Mouse (Mus musculus) brain, embryonic 14.5 days (tissue): ENCODE data around the gene Eif1ad.

Experiments used
- CTCF ChIP-seq: fragments of 200-500 bp; IDR thresholded peaks from 2 replicates; pipeline ENCODE4 v1.5.1; 2012; ENCODE audit warnings: inconsistent platforms, mild to moderate bottlenecking, moderate library complexity, borderline replicate concordance; ENCODE audit not compliant: insufficient read depth, insufficient read length; ENCODE audit errors: extremely low read depth
- POLR2A ChIP-seq: fragments of 200-500 bp; IDR thresholded peaks from 2 replicates; pipeline ENCODE4 v1.6.1; 2012; ENCODE audit warnings: mild to moderate bottlenecking, inconsistent platforms, borderline replicate concordance; ENCODE audit not compliant: poor library complexity, insufficient read depth, insufficient read length, severe bottlenecking; ENCODE audit errors: extremely low read depth

DNA sequence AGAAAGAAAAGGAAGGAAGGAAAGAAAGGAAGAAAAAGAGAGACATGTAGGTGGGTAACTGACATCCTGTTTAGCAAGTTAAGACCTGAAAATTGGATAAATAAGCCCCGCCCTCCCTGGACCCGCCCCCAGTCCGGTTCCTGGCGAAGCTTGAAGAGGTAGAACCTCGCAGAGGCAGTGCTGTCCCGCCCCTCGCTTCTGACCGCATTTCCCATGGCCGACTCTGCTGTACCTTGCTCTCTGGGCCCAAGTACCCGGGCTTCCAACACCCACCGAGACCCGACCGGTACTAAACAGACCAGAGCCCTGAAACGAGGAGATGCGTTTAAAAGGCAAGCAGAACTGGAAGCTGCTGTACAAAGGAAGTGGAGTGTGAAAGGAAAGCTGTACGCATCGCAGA lies 42.7 kb upstream of the Eif1ad start:
- TF ChIP-seq CTCF (no peak), POLR2A (no peak)
